Comparison of ENCODE assay signal across 8 mouse cellular contexts in the genomic region with DNA sequence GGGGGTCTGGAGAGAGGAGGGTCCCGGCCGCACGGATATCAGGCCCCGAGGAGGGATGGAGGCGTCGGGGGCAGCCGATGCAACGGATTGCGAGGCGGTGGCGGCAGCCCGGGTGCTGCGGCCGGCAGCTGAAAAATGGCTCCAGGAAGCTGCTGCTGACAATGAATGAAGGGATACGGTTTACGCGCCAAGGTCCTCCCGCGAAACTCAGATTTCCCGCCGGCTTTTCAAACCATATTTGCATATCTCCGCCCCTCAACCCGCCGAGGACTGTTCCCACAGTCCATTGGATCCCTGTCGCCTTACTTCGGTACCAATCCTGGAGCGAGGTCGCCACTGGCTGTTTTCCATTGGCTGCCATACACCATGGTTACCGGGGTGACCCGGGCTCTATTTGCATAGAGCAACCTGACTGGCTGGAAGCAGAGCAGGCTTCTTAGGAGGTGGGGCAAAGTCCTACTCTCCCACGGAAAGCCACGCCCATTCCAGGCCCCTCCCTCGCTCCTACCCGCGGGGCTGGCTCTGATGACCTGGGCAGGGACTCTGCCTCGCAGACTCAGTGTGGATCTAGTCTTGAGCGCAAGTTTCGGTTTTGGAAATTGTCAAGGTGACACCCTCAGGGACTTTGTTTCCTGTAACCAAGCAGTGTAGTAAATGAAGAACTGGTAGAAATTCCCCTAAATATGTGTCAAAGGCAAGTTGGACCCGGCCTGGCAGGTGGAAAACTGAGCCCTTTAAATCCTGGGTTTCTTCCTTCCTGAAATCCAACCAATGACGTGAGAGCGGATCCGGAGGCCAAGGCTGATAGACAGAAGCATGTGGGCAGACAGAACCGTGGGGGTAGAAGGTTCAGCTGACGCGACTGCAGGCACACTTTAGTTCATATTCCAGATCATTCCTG. TPM values are rescaled to one million over a fixed set of nuclear protein-coding genes. Genes with fewer than 3 reads are reported as not detected.
DNase-seq lines count a peak whose midpoint lies in the region; ATAC-seq lines count a peak whose summit lies in the region.

A gene (minus strand): TSS at position 209 of the 901 bp plus-strand sequence.

- peak within 1 kb of the TSS; percentile 99 for H3K4me3 ChIP-seq in heart, embryonic 10.5 days
- peak within 1 kb of the TSS; percentile 98 for H3K4me3 ChIP-seq in kidney, embryonic 15.5 days (replicated peaks)

- H3K9me3 ChIP-seq in heart, embryonic 10.5 days = no peaks in the 10 kb centered on the region
- H3K9me3 ChIP-seq in kidney, embryonic 15.5 days (replicated peaks) = no peaks in the 10 kb centered on the region

- peak within 1 kb of the TSS; percentile 98 for H3K9ac ChIP-seq in kidney, embryonic 15.5 days

- ATAC-seq in erythroblast, adult 5-6 weeks (replicated peaks; ENCODE audit: low FRiP score, poor library complexity, severe bottlenecking) = peak; percentile 96
- peak; percentile 98 for ATAC-seq in kidney, embryonic 15.5 days (replicated peaks; ENCODE audit: low FRiP score)
- peak; percentile 95 for ATAC-seq in monocyte, adult 5-6 weeks (replicated peaks; ENCODE audit: insufficient number of reproducible peaks, low FRiP score, low TSS enrichment, poor library complexity, severe bottlenecking)

- H3K27ac ChIP-seq in heart, embryonic 10.5 days = peak within 1 kb of the TSS; percentile 100
- H3K27ac ChIP-seq in kidney, embryonic 15.5 days = peak within 1 kb of the TSS; percentile 97

- peak within 1 kb of the TSS; percentile 83 for H3K4me2 ChIP-seq in kidney, embryonic 15.5 days

- H3K36me3 ChIP-seq in heart, embryonic 10.5 days = no peaks in the 10 kb centered on the region
- H3K36me3 ChIP-seq in kidney, embryonic 15.5 days = no peaks in the 10 kb centered on the region

- peak; percentile 96 to 98 for DNase-seq in B cell, adult 2 months
- DNase-seq in brain, adult 2 months (ENCODE audit: low read depth, low spot score) = peak; percentile 100
- peak; percentile 100 for DNase-seq in heart, embryonic 10.5 days (ENCODE audit: low spot score)
- DNase-seq in liver = peak; percentile 98
- DNase-seq in spleen, postnatal 4 days (ENCODE audit: low spot score in 2 of 2) = peak; percentile 98

- H3K4me1 ChIP-seq in heart, embryonic 10.5 days = peaks cover 21% of the 10 kb centered on the region
- H3K4me1 ChIP-seq in kidney, embryonic 15.5 days = peaks cover 24% of the 10 kb centered on the region

- WGBS in heart, embryonic 10.5 days = under 1% methylated on average over 45 of the region's 45 CpGs
- WGBS in kidney, embryonic 15.5 days = under 1% methylated on average over 45 of the region's 45 CpGs

- no peaks in the 10 kb centered on the region for H3K27me3 ChIP-seq in heart, embryonic 10.5 days (ENCODE audit: insufficient read depth, poor library complexity, severe bottlenecking)
- no peaks in the 10 kb centered on the region for H3K27me3 ChIP-seq in kidney, embryonic 15.5 days

RNA-seq across cellular contexts. Expression of the gene that starts here (rescaled TPM):
- total RNA-seq in erythroblast, adult 5-6 weeks (2015; ENCODE audit: low replicate concordance) = 2.9 and 4.4 TPM in 2 replicates
- total RNA-seq in erythroblast, adult 5-6 weeks (2017; ENCODE audit: low replicate concordance) = 2.4 and 4.1 TPM in 2 replicates
- polyA plus RNA-seq in heart, embryonic 10.5 days (2016; fragmentation: Nextera tagmentation; extraction: Ambion mirVana) = 13.2 and 15.6 TPM in 2 replicates
- polyA plus RNA-seq in kidney, embryonic 15.5 days (2015; fragmentation: Nextera tagmentation; extraction: Ambion mirVana) = 14.6 and 15.4 TPM in 2 replicates
- 2.8 to 3.4 TPM (median 3.0 TPM) in 3 replicates for total RNA-seq in monocyte, adult 5-6 weeks (2017)

Comparison
In these comparisons a context has a peak if more than half of its experiments do, and no peak if none do; other contexts are left out.
1. Peak in every context shown above with its lines: DNase-seq, ATAC-seq, H3K4me3 ChIP-seq and H3K27ac ChIP-seq.